Mouse (Mus musculus) adrenal gland, postnatal 14 days (tissue): ENCODE results near the gene Dctd. TPM values are rescaled to one million over a fixed set of nuclear protein-coding genes. Genes with fewer than 3 reads are reported as not detected.

ENCODE experiments used
- DNase-seq: peaks from one replicate; pipeline ENCODE4 v3.0.0; 2021; ENCODE audit warnings: mixed read lengths
- long read RNA-seq, 2 experiments: library from polyadenylated mRNA; stranded (forward); transcript quantifications; one replicate each; pipeline ENCODE4 v2.0.0; 2021
- total RNA-seq: library from RNA; stranded (reverse); gene quantifications from 2 replicates; pipeline ENCODE4 v1.2.3, GENCODE M21; 2021

The Dctd gene
- 8.9 TPM in 2 replicates for total RNA-seq
- long read RNA-seq, experiment 1, partial matches to known transcripts: 0 of 6 reads
- long read RNA-seq, experiment 1, other reads (novel, unspliced or antisense): 2 of 6 reads
- long read RNA-seq, experiment 2, transcript Dctd-203 (6 exons, 2,096 nt): major isoform, 5 of 6 reads
- long read RNA-seq, experiment 2, partial matches to known transcripts: 1 of 6 reads
- long read RNA-seq, experiment 2, other reads (novel, unspliced or antisense): 0 of 6 reads

DNA sequence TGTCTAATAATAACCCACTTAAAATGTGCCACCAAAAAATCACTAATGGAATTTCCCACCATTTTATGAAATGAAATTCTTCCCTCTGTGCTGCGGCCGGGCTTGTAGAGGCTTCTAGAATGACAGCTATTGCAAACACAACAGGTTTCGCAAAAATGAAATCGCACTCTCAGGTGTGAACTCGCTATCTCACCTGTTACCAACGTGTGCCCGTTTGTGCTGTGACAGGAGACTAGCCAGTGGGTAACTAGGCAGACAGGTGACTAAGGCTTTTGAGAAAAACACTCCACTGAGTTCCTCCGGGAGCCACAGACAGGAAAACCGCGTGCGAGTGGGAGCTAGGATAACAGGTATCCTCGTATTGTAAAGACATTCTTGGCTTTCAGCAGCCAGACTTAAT, at the start of gene Dctd:
TSS of gene Dctd (plus strand) at position 301 of the 400 bp plus-strand sequence.
- DNase-seq: no peak

DNA sequence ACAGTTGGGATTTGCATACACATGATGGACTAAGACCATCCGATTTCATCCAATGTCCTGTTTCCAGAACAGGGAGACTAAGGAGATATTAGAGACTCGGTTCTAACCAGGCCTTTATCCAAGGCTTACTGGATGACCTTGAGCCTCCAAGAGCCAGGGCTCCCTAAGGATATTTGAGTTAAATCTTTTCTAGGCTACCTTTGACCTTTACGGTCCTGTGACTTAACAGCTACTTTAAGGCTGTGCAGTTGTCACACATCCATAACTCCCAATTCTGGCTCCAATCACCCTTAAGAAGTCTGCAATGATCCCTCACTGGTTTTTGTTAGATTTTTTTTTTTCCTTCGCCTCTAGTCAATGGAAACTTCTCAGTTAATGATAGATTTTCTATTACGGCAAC, 45.3 kb upstream of the Dctd start:
- no peak for DNase-seq

DNA sequence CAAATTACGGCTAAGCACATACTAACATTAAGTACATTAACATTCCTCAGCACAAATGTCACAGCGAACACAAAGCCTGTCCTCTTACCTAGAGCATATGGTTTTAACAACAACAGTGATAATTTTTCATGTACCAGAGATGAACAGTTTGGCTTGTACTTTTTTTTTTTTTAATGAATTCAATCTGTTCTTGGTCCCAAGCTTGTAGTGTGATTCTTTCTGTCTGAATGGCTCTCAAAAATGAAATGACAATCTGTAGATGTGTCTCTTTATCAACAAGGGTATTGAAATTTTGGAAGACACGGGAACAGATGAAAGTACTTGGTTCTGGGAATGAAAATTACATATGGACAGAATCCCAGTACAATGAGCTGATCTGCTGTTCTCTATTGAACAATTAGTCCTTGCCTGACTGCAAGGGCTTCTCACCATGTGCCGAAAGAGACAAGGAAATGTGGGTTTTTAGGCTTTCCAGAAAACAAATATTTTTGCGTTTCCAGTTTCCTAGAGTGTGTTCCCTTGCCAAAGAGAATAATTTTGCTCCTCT, 35.3 kb upstream of the Dctd start:
- DNase-seq: no peak

DNA sequence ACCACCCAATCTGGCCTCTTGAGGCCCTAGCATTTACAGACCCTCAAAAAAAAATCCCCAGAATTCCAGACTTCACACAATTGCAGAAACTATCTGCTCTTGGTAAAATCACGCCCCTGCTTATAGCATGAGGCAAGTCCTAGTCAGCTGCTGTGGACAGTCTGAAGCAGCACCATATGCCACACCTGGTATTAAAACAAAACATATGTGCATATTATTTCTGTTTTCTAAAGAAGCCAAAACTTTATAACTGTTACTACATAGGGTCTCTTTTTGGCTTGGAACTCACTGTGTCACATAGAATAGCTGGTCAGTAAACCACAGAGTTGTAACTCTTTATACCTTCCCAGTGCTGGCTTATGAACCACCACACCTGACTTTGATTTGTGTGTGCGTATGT, 24.7 kb upstream of the Dctd start:
- DNase-seq: no peak

DNA sequence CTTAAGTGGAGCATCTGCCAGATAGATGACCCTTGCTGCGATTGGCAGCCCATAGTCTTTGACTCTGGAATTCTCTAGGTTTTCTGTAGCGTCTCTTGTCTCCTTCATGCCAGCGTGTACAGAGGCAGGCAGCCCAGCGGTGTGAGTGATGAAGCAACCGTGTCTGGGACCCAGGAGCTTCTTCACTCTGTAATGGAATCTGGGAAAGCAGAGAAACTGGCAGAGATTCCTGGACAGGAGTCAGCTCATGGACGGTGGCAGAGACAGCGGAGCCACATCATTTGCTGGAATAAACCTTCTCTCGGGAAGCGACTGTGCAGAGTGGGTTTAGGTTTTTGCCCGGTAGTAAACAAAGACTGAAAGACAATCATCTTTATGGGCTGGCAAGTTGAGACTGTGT, 16.5 kb upstream of the Dctd start:
- no peak for DNase-seq

DNA sequence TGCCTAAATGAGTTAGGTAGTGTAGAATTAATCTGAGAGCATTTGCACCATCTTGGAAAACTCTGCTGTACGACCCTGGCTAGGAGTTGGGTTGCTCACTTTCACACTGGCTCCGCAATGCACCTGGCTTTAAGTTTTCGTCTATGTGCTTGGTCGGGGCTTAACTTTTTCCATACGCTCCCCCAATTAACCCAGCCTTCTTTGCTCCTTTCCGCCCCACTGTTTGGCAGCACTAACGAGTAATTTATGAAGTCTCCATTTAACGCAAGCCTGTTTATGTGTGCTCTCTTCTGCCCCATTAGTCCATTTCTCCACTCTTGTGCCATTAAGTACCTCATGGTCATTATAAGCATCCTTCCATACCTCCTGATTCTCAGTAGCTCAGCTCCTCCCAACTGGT, 8.2 kb upstream of the Dctd start:
- DNase-seq: no peak

DNA sequence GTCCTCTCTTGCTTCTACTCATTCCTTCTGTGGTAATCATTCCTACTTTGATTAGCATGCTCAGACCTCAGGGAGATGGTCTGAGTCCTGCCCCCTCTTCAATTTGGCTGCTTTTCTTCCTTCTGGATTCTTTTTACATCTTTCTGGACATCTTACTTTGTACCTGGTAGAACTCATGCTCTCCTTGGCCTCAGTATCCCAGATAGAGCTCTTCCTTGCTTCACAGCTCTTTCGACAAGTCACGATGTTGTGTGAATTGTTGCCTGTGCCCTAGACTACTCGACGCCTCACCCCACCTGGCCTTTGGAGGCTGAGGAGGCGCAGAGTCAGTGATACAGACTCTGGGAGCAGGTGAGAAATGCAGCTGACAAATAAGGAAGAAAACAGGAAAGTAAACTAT, 3.5 kb upstream of the Dctd start:
- DNase-seq: no peak

DNA sequence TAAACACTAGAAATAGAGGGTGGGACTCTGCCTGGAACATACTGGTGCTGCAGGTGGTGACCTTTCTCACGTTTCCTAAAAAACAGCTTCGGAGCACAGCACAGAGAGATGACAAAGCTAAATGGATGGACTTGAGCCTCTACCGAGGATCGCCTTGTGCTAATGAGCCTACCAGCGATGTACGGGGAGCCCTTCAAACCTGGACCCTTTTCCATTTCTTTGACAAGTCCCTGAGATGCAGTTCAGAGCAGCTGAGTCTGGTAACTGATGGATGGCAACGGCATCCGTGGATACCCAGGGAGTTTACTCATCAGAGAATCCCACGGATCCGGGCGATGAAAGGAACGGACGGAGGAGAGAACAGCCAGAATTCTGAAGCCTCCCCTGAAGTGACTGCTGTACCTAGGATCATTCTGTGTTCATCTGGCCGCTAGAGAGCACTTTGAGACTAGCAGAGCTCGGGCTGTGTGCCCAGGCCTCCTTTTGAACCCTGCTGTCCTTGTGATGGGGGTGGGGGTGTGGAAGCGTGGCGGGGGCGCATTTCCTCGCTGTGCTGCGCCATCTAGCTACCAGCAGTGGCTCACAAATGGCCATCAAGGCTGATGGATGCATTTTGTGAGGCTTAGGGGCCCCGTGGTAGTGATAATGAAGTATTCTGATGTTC, 1.6 kb upstream of the Dctd start:
- DNase-seq: peak; percentile 83

DNA sequence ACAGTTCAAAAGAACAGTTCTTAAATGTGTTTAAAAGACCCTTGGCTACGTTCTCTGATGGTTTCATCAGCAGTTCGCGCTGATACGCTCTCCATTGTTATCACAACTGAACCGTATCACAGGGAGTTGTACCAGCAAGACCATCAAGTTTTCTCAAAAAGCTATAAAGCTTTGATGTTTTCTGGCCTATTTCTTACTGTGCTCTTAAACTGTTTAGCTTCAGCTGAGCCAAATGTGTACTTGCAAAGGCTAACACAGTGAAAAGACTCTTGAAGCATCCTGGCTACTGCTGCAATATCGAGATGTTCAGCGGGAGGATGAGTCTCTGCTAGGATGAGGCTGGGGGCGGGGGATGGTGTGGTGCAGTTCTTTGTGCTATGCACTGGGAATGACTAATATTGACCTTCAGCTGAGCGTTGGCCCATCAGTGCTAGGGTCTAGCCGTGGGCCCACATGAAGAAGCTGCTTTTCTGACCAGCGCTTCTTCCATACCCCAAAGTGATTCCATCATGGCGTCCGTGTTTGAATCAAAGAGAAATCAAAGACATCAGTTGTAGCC, 732 bp upstream of the Dctd start:
- peak; percentile 53 for DNase-seq

DNA sequence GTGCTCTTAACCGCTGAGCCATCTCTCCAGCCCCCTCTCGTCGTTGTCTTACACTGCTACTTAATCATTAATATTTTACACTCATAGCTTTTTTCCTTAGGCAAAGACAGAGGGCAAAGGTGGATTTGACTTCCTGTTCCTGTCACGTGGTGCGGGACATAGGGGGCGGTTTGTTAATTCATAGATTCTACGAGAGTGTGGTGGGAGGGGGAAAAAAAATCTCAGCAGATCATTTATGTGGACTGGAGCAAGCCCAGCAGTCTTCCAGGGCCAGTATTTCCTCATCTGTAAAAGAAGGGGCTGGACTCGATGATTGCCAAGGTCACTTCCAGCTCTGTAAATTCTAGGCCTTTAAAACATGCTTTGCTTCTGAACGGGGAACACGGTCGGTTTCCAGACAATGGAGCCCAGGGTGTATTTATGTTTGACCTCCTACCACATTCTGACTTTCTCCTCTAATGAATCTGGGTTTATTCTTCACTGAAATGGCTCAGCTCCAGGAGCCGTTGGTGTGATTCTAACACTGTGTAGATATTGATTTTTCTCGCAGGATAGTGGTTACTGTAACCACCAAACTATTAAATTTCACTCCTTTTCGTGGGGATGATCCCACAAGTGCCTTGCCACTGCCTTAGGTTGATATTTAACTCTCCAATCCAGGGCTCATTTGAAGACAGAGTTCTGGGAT, 1.4 kb downstream of the Dctd start:
- peak; percentile 8 for DNase-seq

DNA sequence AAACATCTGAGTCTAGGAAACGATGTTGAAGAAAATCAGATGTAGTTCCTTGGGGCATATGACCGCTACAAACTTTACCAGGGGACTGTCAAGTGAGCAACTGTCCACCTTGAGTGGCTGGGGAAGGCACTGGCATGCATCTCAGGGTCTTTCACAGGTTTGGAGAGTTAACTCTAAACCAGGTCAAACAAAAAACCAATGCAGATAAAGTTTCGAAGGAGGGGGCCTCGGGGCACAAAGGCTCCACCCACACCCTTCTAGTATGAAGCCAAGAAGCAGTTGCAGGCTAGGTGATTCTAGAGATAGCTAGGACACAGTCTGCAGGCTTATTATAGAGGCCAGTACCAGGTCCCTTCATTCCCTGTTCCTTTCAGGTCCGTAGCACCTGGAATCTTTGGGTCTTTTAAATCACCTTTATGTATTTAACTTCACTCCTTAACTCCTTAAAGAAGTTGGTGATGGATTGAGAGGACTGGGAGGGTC, 10.5 kb downstream of the Dctd start:
- DNase-seq: no peak

DNA sequence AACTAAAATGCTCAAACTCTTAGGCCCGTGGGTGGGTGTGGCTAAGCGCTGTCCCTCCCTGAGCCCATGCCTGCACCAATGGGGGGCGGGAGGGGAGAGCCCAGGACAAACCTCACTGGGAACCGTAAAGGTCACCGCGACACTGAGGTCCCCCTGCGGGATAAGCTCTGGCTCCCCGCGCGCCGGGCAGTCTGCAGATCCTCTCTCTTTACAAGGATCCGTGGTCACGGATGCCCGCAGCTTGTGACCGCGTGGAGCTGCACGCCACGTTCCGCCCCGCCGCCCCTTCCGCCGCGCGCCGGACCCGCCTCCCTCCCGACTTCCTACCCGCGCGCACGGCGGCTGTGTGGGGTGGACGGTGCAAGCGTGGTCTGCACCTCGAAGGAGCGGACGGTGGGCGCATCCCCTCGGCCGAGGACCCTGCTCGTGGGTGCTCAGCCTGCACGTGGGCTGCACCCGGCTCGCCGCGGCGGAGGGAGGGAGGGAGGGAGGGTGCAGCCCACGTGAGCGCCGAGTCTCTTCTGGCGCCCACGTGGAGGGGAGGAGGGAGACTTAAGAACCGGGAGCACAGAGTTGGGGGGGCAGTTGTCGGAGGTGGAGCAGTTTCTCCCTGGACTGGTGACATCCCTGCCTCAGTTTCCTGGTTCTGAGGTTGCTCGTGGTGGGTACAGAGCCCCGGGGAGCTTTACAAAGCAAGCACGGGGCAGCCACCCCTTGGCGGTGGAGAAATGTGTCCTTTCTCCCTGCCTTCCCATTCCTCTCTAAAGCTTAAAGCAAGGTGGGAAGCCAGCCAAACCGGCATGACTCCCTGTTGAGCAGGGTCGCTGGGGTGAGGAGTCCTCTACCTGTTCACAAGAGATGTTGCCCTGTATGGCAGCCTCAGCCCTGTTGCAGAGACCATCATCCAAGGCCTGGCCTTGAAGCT, 11.2 kb downstream of the Dctd start:
- peak; percentile 88 for DNase-seq

DNA sequence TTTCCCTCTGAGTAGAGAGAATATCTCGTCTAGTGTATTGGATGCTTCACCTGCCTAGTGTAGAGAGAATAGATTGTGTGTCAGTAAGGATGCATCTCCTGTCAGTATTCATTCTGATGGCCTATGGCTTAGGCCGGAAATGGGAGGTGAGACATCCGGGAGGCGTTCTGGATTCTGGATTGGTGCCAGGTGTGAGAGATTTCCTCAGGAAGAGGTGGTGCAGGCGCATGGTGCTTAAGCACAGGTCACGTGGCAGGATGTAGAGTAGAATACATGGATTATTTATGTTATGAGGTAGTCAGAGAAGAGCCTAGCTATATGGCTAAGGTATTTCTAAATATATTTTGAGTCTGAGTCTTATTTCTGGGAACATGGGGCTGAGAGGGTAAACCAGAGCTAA, 15.7 kb downstream of the Dctd start:
- DNase-seq: peak; percentile 45

DNA sequence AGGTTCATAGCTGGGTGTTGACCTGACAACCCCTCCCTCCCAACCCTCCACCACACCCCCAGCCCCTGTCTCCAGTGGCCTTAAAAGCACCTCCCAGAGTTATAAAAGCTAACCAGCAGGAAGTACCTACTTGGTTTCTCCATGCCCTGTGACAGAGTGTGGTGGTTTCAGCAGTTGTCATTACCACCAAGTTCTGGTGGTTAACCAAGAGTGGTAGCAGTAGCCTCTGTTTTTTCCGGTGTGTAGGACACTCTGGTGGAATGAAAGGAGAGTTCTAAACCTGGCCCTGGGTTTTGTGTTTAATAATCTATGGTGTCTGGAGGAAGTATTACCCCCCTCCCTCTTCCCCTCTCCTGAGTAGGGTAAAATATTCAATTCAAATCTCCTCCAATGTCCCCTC, 24.1 kb downstream of the Dctd start:
- DNase-seq: no peak

DNA sequence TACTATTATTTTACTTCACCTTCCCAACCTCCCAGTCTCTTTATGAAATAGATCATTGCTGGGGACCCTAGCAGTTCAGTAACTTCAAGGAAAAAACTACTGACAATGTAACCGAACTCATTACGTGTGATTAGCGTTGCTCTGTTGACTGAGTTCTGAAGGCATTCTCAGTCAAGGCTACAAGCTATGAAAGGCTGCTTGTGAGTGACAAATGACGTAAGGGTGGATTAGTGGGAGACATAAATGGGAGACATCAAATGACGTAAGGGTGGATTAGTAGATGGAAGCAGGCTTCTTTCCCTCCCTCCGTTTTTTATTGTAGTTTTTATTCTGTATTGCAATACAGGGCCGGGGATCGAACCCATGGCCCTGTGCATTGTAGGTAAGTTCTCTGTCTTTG, 26.0 kb downstream of the Dctd start:
- DNase-seq: no peak

DNA sequence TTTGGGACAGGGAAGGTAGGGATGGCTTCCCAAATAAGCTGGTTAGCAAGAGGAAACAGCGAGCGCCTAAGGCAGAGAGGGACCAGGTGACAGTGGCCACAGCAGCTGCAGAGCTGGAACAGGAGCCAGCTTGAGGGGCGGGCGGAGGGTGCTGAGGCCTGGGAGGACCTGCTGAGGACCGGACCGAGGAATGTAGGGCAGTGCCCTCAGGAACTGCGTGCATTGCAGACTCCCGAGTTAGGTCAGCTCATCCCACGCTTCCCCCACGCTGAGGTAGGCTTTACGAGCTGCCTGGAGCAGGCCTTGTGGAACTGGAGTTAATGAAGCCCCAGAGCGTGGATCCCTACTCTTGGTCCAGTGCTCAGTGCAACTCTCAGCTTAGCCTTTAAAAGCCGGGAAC, 28.1 kb downstream of the Dctd start:
- no peak for DNase-seq

DNA sequence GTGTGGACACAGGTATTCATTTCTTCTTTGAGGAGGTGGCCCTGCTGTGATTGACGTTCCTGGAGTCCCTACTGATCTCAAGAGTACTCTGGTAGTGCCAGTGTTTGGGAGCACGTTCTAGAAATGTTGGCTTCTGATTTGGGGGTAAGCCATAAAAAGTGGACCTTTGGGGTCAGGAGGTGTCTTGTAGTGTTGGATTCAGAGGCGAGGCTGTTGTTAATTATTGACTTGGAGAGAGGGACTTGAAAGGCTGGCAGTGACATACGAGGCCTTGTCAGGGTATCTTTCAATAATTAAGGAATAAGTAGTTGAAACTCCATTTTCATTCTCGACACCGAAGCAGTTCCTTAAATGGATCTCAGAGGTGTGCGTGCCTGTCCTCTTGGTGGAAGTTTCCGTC, 31.4 kb downstream of the Dctd start:
- no peak for DNase-seq

DNA sequence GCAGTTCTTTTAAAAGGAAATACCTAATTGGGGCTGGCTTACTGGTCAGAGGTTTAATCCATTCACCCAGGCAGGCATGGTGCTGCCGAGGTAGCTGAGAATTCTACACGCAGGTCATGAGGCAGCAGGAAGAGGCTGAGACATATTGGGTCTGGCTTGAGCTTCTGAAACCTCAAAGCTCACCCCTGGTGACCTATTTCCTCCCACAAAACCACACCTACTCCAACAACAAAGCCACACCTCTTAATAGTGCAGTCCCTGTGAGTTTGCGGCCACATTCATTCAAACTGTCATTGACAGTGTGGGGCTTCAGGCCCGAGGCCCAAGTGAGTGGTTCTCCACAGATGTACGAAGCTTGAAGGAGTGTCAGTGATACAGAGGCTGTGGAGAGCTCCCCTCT, 34.4 kb downstream of the Dctd start:
- DNase-seq: no peak

DNA sequence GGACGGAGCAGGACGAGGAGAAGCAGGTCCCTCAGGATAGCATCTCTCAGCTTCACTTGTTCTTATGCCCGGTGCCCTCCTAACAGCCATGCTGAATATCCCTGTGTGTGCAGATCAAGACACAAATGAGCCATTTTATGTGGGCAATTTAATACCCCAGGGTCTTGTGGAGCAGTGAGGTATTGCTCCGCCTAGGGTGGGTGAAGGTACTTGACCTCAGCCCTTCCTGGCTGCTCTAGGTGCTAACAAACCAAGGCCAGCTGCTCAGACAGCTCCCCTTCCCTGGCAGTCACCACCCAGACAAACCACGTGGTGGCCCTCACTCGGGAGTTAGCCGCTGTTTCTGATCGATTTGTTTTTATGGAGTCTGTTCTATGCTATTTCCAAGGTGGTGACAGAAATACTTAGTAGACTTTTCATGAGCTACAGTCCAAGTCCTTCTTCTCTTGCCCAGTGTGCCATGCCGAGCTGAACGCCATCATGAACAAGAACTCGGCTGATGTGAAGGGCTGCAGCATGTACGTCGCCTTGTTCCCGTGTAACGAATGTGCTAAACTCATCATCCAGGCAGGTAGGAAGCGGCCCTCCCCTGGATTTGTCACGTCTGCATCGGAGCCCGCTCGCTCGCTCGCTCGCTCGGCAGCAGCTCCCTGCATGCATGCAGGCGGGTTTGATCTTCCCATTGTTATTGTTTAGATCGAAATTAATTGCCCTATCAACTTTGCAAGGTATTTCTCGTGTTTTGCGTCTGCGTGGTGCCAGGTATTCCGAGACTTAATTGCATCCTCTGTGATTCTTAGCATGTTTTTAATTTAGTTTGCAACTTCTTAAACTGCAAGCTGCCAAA, 38.1 kb downstream of the Dctd start:
- DNase-seq: no peak

DNA sequence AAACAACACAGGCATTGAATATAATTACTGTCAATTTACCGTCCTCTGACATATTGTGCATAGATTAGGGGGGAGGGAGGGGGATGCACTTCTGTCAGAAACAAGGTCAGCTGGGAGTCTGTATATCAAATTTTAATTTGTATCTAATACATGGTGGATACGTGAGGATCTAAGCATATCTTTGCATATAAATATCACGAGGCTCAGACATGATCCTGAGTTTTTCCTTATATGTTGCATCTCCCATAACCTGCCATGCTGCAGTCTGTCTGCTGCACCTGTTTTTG, 38.7 kb downstream of the Dctd start:
- DNase-seq: no peak

DNA sequence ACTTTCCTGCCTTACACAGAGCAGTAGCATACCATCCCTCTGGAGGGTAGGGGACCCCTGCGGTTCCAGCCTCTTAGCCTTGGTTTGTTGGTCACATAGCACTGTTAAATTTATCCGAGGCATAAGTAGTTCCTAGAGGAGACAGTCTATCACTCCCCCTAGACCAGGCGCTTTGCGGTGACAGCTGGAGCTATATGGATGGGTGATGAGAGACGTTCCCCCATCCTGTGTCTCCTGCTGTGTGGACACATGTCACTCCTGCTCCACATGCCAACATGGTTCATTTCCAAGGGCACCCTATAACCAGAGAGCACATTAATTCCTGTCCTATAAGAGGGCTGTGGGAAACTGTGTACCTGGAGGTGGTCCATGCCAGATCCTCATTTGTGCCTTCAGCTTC, 42.1 kb downstream of the Dctd start:
- DNase-seq: no peak
